Mouse (Mus musculus): ENCODE data around the gene N4bp1.

Gene N4bp1

DNA sequence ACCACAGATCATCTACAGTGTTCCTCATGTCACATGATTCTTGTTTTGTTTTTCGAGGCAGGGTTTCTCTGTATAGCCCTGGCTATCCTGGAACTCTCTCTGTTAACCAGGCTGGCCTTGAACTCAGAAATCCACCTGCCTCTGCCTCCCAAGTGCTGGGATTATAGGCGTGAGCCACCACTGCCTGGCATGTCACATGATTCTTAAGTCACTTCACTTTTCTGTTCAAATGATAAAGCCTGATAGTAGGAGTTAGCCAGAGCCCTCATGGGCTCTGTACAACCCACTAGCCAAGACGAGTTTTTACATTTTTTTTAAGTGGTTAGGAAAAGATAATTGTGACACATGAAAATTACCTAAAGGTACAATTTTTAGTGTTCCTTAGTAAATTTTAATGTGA is 126.4 kb downstream of the N4bp1 start:
- DNase-seq = no peak
